Mouse (Mus musculus) megakaryocyte, embryonic 14.5 days (primary cell): ENCODE results near the gene Rpl18a. TPM values are rescaled to one million over a fixed set of nuclear protein-coding genes. Genes with fewer than 3 reads are reported as not detected.

Source experiments
- H3K27me3 ChIP-seq: replicated peaks from 2 replicates; pipeline ENCODE3; 2012; ENCODE audit warnings: inconsistent platforms
- H3K36me3 ChIP-seq: replicated peaks from 2 replicates; pipeline ENCODE3; 2012; ENCODE audit warnings: low read length, inconsistent platforms, mixed read lengths
- H3K4me1 ChIP-seq: 2 replicates; pipeline ENCODE4 v1.6.1; 2012; ENCODE audit warnings: inconsistent platforms
- H3K4me3 ChIP-seq: replicated peaks from 2 replicates; pipeline ENCODE3; 2012; ENCODE audit warnings: moderate library complexity, mild to moderate bottlenecking, inconsistent platforms
- H3K9me3 ChIP-seq: 2 replicates; pipeline ENCODE4 v1.6.1; 2012; ENCODE audit warnings: inconsistent platforms
- FLI1 ChIP-seq: IDR thresholded peaks from 2 replicates; pipeline ENCODE4 v1.6.1; 2012; ENCODE audit warnings: low read length, inconsistent platforms, mixed read lengths
- GATA1 ChIP-seq: IDR thresholded peaks from 3 replicates; pipeline ENCODE4 v1.6.1; 2012; ENCODE audit warnings: mixed read lengths, low read length, inconsistent platforms, borderline replicate concordance
- polyA plus RNA-seq: library from polyadenylated mRNA; stranded (reverse); fragments of >175 nt; gene quantifications from 2 replicates; pipeline ENCODE4 v1.2.3, GENCODE M21; 2012; ENCODE audit warnings: low replicate concordance; ENCODE audit not compliant: insufficient read depth

The Rpl18a gene
- polyA plus RNA-seq, 1 experiment: 4,812 TPM

- no peaks in the 10 kb centered on the region for H3K36me3 ChIP-seq
- H3K4me3 ChIP-seq: no peak overlapping the region
- no peaks in the 10 kb centered on the region for H3K9me3 ChIP-seq
- peaks cover 26% of the 10 kb centered on the region for H3K4me1 ChIP-seq
- no peak for TF ChIP-seq GATA1
- no peak for TF ChIP-seq FLI1
- H3K27me3 ChIP-seq: peaks cover 81% of the 10 kb centered on the region
These were observed 47.8 kb downstream of the Rpl18a start for GRCm38 (mm10) chr8:70849333-70849990.

- TF ChIP-seq GATA1: no peak
- TF ChIP-seq FLI1: no peak
- Histone ChIP-seq H3K4me1 (peaks cover 20% of the 10 kb centered on the region), H3K9me3 (no peaks in the 10 kb centered on the region), H3K4me3 (no peak overlapping the region), H3K36me3 (no peaks in the 10 kb centered on the region), H3K27me3 (peaks cover 62% of the 10 kb centered on the region)
These were observed 50.6 kb downstream of the Rpl18a start for GRCm38 (mm10) chr8:70846371-70847154.

- Histone ChIP-seq H3K4me3 (no peak overlapping the region), H3K36me3 (no peaks in the 10 kb centered on the region), H3K27me3 (peaks cover 47% of the 10 kb centered on the region), H3K9me3 (no peaks in the 10 kb centered on the region), H3K4me1 (peaks cover 32% of the 10 kb centered on the region)
- TF ChIP-seq FLI1 (no peak), GATA1 (no peak)
These were observed 52.1 kb downstream of the Rpl18a start for GRCm38 (mm10) chr8:70845108-70845507.

Other genes starting within 250 kb of the Rpl18a start
- 10.2 and 10.5 TPM in 2 replicates for gene Pgpep1, start 237.0 kb downstream of the Rpl18a start, polyA plus RNA-seq
- 103 and 569 TPM in 2 replicates for gene Lsm4, start 224.2 kb downstream of the Rpl18a start, polyA plus RNA-seq
- 972 and 2,520 TPM in 2 replicates for gene Jund, start 198.5 kb downstream of the Rpl18a start, polyA plus RNA-seq
- not detected in 2 replicates for gene Iqcn, start 194.0 kb downstream of the Rpl18a start, polyA plus RNA-seq
- gene Gm3336, start 178.9 kb downstream of the Rpl18a start, polyA plus RNA-seq: 0.26 TPM in 1 of 2 replicates, not detected in the other
- gene Pde4c, start 173.7 kb downstream of the Rpl18a start, polyA plus RNA-seq: 0.03 TPM in 1 of 2 replicates, not detected in the other
- 7.8 and 38.4 TPM in 2 replicates for gene Rab3a, start 142.7 kb downstream of the Rpl18a start, polyA plus RNA-seq
- gene Mpv17l2, start 136.5 kb downstream of the Rpl18a start, polyA plus RNA-seq: 99.7 and 186 TPM in 2 replicates
- 51.5 and 59.4 TPM in 2 replicates for gene Pik3r2, start 120.7 kb downstream of the Rpl18a start, polyA plus RNA-seq
- gene Mast3, start 92.4 kb downstream of the Rpl18a start, polyA plus RNA-seq: 370 and 778 TPM in 2 replicates
- 10.8 and 11.1 TPM in 2 replicates for gene Il12rb1, start 89.0 kb downstream of the Rpl18a start, polyA plus RNA-seq
- 30.6 and 35.6 TPM in 2 replicates for gene Arrdc2, start 57.7 kb downstream of the Rpl18a start, polyA plus RNA-seq
- 3.4 and 11.8 TPM in 2 replicates for gene Kcnn1, start 34.2 kb downstream of the Rpl18a start, polyA plus RNA-seq
- gene Ccdc124, start 23.5 kb downstream of the Rpl18a start, polyA plus RNA-seq: 92.6 and 282 TPM in 2 replicates
- 0.13 and 1.5 TPM in 2 replicates for gene Slc5a5, start 4.7 kb downstream of the Rpl18a start, polyA plus RNA-seq
- 69.6 and 104 TPM in 2 replicates for gene Map1s, start 8.5 kb upstream of the Rpl18a start, polyA plus RNA-seq